Mouse (Mus musculus) stomach, postnatal 0 days (tissue): Measurements from ENCODE around the gene Ptprg. TPM values are rescaled to one million over a fixed set of nuclear protein-coding genes. Genes with fewer than 3 reads are reported as not detected.

Source experiments
- ATAC-seq: fragments of 200-750 bp; cut with Nextera tagmentation; 2 replicates; pipeline ENCODE4 v1.8.0; 2017; ENCODE audit not compliant: low FRiP score, low TSS enrichment
- DNase-seq: peaks from one replicate; pipeline ENCODE4 v3.0.0-alpha.2; 2016; ENCODE audit warnings: low spot score
- H3K27ac ChIP-seq: fragments of 300-500 bp; sonication (generic); replicated peaks from 2 replicates; pipeline ENCODE4 v1.5.1; 2014; ENCODE audit warnings: mild to moderate bottlenecking, control low read depth
- H3K27me3 ChIP-seq: fragments of 300-500 bp; sonication (generic); 2 replicates; pipeline ENCODE4 v1.6.1; 2014; ENCODE audit warnings: low read length; ENCODE audit not compliant: control insufficient read depth, insufficient read depth
- H3K36me3 ChIP-seq: fragments of 300-500 bp; sonication (generic); 2 replicates; pipeline ENCODE4 v1.6.1; 2014; ENCODE audit warnings: low read length, mixed read lengths; ENCODE audit not compliant: control insufficient read depth, insufficient read depth
- H3K4me1 ChIP-seq: fragments of 300-500 bp; sonication (generic); replicated peaks from 2 replicates; pipeline ENCODE4 v1.6.1; 2014; ENCODE audit warnings: antibody characterized with exemption; ENCODE audit not compliant: control insufficient read depth, insufficient read depth
- H3K4me2 ChIP-seq: fragments of 300-500 bp; sonication (generic); replicated peaks from 2 replicates; pipeline ENCODE4 v1.6.1; 2014; ENCODE audit warnings: low read depth, mild to moderate bottlenecking, control low read depth, moderate library complexity
- H3K4me3 ChIP-seq: fragments of 300-500 bp; sonication (generic); 2 replicates; pipeline ENCODE4 v1.5.1; 2014; ENCODE audit warnings: low read depth, low read length, control low read depth
- H3K9ac ChIP-seq: fragments of 300-500 bp; sonication (generic); 2 replicates; pipeline ENCODE4 v1.6.1; 2014; ENCODE audit warnings: mild to moderate bottlenecking, low read length, control low read depth, mixed read lengths
- H3K9me3 ChIP-seq: fragments of 300-500 bp; sonication (generic); 2 replicates; pipeline ENCODE4 v1.6.1; 2016; ENCODE audit warnings: low read length; ENCODE audit not compliant: control insufficient read depth
- CTCF ChIP-seq: IDR thresholded peaks from 2 replicates; pipeline ENCODE4 v1.5.1; 2016; ENCODE audit warnings: antibody characterized with exemption, low read depth, mild to moderate bottlenecking, moderate library complexity
- EP300 ChIP-seq: optimal IDR thresholded peaks from 2 replicates; pipeline ENCODE3; 2016; ENCODE audit warnings: antibody characterized with exemption
- WGBS: fragments of 180-500 bp; shearing (Covaris S2); extraction: QIAGEN DNeasy Blood & Tissue Kit; methylation state at CpG from one replicate; pipeline ENCODE4 v1.1.7; 2014; 5-methylcytosine and 5-hydroxymethylcytosine counted together
- polyA plus RNA-seq: library from polyadenylated mRNA; unstranded; fragments of >200 nt; fragmentation: Nextera tagmentation; extraction: Ambion mirVana; gene quantifications from 2 replicates; pipeline ENCODE4 v1.2.1, GENCODE M21; 2015

Gene Ptprg
- polyA plus RNA-seq, 1 experiment from 2014 or later = 6.2 TPM

DNA sequence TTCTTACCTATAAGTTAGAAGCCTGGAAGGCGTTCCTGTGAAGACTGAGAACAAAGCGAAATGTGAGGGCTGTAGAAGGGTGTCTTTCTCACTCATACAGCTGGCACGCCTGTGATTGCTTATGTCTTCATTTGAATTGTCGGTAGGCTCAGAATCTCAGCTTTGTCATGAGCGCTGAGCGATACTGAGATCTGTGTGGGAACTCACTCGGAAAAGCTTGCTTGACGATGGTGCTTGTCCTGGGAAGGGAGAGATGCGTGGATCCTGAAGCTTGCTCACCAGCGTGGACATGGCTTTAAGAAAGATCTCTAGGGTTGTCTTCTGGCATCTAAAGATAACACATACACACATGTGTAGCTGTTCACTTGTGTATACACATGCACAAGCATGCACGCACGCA is 516.4 kb downstream of the Ptprg start:
- WGBS = 89% methylated on average over 12 of the region's 12 CpGs

DNA sequence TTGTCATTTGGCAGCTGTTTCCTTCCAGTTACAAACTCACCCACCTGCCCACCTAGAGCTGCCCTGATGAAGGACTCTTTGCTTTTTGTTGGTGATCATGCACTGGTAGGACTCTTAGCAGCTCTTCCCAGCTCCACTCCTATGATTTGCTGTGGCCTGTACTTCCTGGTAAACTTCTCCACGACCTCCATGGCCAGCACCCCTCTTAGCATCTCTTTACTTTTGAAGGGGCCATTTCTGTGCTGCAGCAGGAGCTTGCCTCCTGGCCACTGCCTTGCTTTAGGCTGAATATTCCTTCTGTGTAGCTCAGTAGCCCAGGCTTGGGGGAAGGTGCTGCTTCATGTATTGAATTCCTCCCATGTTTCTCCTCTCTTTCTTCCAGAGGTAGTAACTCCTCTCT is 517.0 kb downstream of the Ptprg start:
- TF ChIP-seq CTCF = no peak
- no peak for TF ChIP-seq EP300
- Histone ChIP-seq H3K9ac (no peak overlapping the region), H3K27me3 (no peaks in the 10 kb centered on the region), H3K36me3 (no peaks in the 10 kb centered on the region), H3K4me2 (no peak overlapping the region), H3K4me1 (no peaks in the 10 kb centered on the region), H3K27ac (0 out of 2 replicates have a peak overlapping the region, but pooled peaks have one; percentile 18), H3K9me3 (no peaks in the 10 kb centered on the region), H3K4me3 (no peak overlapping the region)
- 42% methylated on average over 1 of the region's 1 CpGs for WGBS
- ATAC-seq = no peak
- DNase-seq = no peak

More for the DNA sequence above, 516.4 kb downstream of the Ptprg start:
- H3K27me3 ChIP-seq = no peaks in the 10 kb centered on the region
- no peak overlapping the region for H3K4me3 ChIP-seq
- no peak overlapping the region for H3K9ac ChIP-seq
- no peaks in the 10 kb centered on the region for H3K4me1 ChIP-seq
- DNase-seq (no peak), ATAC-seq (no peak)
- H3K4me2 ChIP-seq = no peak overlapping the region
- H3K36me3 ChIP-seq = no peaks in the 10 kb centered on the region
- H3K9me3 ChIP-seq = no peaks in the 10 kb centered on the region
- TF ChIP-seq CTCF (no peak), EP300 (no peak)
- no peak overlapping the region for H3K27ac ChIP-seq

DNA sequence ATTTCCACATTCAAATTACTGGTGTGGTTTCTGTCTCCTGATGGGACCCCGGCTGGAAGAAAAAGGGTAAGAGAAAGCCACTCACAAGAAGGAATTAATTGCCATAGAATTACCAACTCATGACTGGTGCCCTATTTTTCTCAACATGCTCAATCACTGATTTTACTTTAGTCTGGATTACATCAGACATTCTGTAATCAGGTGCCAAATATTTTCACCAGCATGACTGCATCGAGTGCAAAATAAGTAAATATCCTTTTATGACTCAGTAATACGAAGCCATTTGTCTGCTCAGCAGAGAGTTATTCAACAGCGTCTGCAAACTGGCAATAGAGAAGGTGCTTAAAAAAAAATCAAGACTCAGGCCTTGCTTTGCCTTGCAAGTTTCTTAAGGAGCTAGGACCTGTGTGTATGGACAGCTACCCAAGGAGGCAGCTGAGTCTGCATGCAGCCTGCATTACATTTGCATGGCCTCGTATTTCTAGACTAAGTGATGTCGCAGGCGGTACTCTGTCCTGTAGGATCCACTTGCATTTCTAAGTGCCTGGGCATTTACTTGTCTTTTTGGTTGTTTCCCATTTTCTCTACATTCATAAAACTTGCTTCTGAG is 517.6 kb downstream of the Ptprg start:
- no peaks in the 10 kb centered on the region for H3K36me3 ChIP-seq
- no peak overlapping the region for H3K4me2 ChIP-seq
- DNase-seq (no peak), ATAC-seq (peak; percentile 72; the same call in 1 of the 2 replicates)
- H3K4me1 ChIP-seq = no peaks in the 10 kb centered on the region
- WGBS = 54% methylated on average over 7 of the region's 7 CpGs
- no peak overlapping the region for H3K4me3 ChIP-seq
- no peaks in the 10 kb centered on the region for H3K27me3 ChIP-seq
- H3K27ac ChIP-seq = no peak overlapping the region
- no peak overlapping the region for H3K9ac ChIP-seq
- no peaks in the 10 kb centered on the region for H3K9me3 ChIP-seq
- no peak for TF ChIP-seq EP300
- no peak for TF ChIP-seq CTCF

DNA sequence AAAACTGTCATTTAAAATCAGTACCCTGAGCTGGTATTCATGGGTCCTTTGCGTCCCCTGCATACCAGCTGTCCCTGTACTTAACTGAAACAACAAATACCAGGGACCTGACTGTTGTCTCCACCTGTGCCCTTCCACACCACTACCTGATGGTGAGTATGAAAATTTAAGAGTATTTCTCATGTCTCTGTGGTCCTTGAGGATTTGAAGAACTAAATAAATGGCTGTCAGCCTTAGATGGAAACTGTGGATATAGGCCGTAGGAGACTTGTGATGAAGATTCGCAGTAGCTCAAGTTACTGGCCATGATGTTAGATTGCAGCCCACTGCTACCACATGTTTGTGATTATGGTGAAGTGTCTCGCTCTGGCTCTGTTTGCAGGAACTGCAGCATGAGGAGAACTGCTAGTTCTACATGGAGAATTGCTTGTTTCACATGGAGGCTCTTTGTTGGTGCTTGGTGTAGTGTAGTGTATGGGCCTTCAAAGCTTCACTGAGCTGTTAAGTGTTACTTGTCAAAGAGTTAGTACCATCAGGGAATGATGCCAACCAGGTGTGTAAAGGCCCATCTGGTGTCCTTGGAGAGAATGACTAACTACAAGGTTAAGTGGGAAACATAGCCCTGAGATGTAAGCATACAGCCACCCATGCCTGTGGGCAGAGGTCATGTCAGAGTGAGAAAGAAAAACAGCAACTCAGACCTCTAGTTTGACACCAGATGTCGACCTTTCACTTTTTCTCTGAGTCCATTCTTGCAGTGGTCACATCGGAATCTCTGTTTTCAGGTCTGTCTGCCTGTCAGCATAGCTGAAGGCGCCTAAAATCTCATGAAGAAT is 518.9 kb downstream of the Ptprg start:
- no peaks in the 10 kb centered on the region for H3K9me3 ChIP-seq
- 84% methylated on average over 7 of the region's 7 CpGs for WGBS
- H3K27ac ChIP-seq = no peak overlapping the region
- ATAC-seq (no peak), DNase-seq (no peak)
- H3K9ac ChIP-seq = no peak overlapping the region
- no peaks in the 10 kb centered on the region for H3K36me3 ChIP-seq
- no peak overlapping the region for H3K4me2 ChIP-seq
- H3K4me3 ChIP-seq = no peak overlapping the region
- no peaks in the 10 kb centered on the region for H3K4me1 ChIP-seq
- TF ChIP-seq EP300 (no peak), CTCF (no peak)
- H3K27me3 ChIP-seq = no peaks in the 10 kb centered on the region

DNA sequence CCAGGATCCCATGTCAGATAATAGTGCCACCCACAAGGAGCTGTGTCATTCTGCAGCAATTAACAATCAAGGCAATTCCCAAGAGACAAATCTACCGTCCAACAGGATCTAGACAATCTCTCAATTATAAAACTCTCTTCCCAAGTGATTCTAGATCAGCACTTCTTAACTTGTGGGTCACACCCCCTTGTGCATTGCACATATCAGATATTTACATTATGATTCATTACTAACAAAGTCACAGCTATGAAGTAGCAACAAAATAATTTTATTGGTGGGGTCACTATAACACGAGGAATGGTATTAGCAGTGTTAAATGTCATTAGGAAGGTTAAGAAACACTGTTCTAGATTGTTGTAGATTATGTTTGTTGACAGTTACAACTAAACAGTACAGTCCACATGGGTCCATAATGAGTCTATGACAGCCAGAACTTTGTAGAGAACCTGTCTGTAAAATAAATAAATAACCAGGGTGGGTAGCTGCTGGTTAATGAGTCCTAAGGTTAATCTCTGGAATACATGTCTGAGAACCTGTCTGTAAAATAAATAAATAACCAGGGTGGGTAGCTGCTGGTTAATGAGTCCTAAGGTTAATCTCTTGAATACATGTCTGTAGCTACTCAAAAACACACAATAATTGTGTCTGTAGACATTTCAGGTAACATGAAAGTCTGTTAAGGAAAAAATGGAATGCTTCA is 520.2 kb downstream of the Ptprg start:
- TF ChIP-seq EP300 = no peak
- TF ChIP-seq CTCF = no peak
- Histone ChIP-seq H3K27me3 (no peaks in the 10 kb centered on the region), H3K9me3 (no peaks in the 10 kb centered on the region), H3K4me3 (no peak overlapping the region), H3K36me3 (no peaks in the 10 kb centered on the region), H3K4me1 (no peaks in the 10 kb centered on the region), H3K27ac (no peak overlapping the region), H3K4me2 (no peak overlapping the region), H3K9ac (no peak overlapping the region)
- ATAC-seq (peak; percentile 79), DNase-seq (no peak)
- 47% methylated on average over 2 of the region's 2 CpGs for WGBS

DNA sequence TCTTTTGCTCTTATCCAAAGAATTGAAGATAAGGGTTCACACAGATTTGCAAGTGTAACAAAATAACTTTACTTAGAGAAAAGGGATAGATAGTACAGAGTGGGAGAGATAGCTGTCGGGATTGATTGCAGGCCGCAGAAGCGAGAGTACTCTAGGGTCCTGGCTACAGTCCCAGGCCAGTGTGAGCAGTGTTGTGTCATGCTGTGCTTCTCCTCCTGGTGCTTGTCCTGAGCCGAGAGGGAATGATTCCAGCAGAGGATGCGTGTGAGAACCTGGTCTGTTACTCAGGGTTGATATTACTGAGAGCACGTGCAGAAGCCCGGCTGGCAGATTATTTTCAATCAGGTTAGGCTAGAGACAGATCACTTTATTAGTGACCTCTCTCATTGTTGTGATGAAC is 523.9 kb downstream of the Ptprg start:
- ATAC-seq (no peak), DNase-seq (no peak)
- no peaks in the 10 kb centered on the region for H3K9me3 ChIP-seq
- no peaks in the 10 kb centered on the region for H3K27me3 ChIP-seq
- H3K27ac ChIP-seq = no peak overlapping the region
- no peak for TF ChIP-seq EP300
- no peak for TF ChIP-seq CTCF
- no peak overlapping the region for H3K4me2 ChIP-seq
- no peaks in the 10 kb centered on the region for H3K4me1 ChIP-seq
- H3K4me3 ChIP-seq = no peak overlapping the region
- no peaks in the 10 kb centered on the region for H3K36me3 ChIP-seq
- H3K9ac ChIP-seq = no peak overlapping the region
- 65% methylated on average over 7 of the region's 7 CpGs for WGBS
